Mouse (Mus musculus): ENCODE data around the gene 4930449I24Rik. TPM values are rescaled to one million over a fixed set of nuclear protein-coding genes. Genes with fewer than 3 reads are reported as not detected.
"Not testable (repeated sequence)": the region's sequence is repeated elsewhere in the genome, so short reads cannot be mapped to it uniquely, and the experiment has no call there.

Gene 4930449I24Rik
- total RNA-seq (2021) = not detected

DNA sequence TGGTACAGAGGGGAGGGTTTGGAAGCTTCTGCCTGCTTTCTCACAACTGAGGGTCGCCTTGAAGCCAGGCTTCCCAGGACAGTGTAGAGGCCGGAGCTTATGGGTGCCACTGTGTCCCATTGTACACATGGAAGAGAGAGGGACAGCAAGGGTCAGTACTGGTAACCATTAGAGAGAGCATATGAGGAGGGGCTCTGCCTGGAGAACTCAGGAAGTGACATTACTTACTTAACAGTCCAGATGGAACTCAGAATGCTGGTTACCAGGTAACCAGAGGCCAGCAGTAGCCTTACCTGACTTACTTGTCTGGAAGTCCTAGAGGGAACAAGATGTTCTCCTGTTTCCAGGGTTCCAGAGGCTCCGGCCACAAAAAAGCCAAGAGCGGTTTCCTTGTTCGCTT is at the start of gene 4930449I24Rik:
4930449I24Rik (plus strand) TSS at position 301 of the 400 bp plus-strand sequence.
- intact Hi-C loops (cut with DNase I); DNase-seq (ENCODE audit: extremely low spot score in 1 of 2, low spot score in 2 of 2): not testable (repeated sequence)

DNA sequence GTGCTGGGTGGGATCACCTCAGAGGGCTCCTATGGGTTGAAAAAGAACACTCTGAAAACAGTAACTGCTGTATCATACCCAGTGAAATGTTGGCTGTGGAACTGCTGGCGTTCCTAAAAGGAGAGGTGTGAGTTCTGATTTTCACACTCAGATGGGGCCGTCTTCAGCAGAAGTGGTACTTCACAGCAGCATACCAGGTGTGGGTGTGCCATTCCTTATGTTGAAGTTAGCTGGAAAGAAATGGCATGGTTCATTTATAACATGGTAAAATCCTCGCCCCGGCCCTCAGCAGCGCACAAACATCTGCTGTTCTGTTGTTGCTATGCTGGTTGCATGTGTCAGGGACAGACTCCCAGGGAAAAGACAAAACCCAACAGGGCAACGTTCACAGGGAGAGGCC is 48.6 kb upstream of the 4930449I24Rik start:
- DNase-seq (ENCODE audit: extremely low spot score in 1 of 2, low spot score in 2 of 2) = no peak
- intact Hi-C loops (cut with DNase I) = no loop called here

DNA sequence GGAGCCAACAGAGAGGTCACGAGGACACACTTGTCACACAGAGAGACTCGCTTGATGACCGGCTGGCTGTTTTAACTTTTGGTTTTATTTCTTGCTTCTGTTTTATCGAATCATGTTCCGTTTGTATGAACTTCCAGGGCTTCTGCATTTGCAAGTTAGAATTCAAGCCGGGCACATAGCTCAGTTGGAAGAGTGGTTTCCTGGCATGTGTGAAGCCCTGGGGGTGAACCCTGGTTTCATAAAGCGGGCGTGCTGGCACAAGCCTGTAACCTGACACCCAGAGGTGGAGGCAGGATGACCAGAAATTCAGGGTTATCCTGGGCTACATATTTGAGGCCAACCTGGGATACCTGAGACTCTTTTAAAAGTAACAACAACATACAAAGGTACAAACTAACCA is 40.6 kb upstream of the 4930449I24Rik start:
- no peak for DNase-seq (ENCODE audit: extremely low spot score in 1 of 2, low spot score in 2 of 2)
- intact Hi-C loops (cut with DNase I) = no loop called here

DNA sequence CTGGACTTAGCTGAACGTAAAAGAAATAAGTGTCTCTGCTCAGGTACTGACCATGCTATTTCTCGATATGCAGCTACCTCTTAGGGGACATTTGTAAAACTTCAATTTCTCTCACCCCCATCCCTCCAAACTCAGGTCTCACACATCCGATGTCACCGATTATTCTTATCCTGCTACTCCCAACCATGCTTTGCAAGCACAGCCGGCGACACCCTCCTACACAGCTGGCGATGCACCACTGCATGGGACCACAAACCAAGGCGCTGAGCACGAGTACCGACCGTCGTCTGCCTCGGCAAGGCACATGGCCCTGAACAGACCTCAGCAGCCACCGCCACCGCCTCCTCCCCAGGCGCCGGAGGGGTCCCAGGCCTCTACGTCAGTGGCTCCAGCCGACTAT is 35.5 kb upstream of the 4930449I24Rik start:
- intact Hi-C loops (cut with DNase I) = no loop called here
- no peak for DNase-seq (ENCODE audit: extremely low spot score in 1 of 2, low spot score in 2 of 2)

DNA sequence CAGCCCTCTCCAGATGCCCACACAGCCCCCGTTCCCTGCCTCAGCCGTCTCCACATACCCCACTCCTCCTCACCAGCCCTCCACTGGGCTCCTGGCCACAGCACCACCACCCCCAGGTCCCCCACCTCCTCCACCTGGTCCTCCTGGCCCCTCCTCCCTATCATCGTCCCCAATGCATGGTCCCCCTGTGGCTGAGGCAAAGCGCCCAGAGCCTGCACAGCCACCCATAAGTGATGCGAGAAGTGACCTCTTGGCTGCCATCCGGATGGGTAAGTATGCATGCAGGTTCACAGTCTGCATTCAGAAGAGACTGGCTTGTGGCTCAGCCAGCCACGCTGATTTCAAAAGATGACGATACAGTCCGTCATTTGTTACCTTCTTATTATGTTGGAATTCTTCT is 33.9 kb upstream of the 4930449I24Rik start:
- intact Hi-C loops (cut with DNase I) = no loop called here

DNA sequence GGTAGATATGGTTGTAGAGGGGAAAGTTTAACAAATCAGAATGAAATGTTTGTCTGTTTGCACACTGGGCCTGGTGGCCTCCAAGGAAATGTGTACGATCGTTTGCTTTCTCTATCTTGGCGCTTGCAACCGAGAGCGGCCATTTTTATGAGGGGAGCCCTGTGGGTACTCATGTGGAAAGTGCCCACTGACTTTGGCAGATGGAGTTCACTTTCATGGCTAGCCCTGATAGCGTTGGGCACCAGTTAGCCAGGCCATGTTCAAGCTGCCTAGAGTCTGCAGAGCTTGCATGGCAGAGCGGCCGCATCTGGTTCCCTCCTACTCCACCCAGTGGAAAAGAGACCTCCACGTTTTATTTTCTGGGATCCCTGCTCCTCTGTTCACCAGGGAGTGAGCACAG is 31.4 kb upstream of the 4930449I24Rik start:
- intact Hi-C loops (cut with DNase I) = loop anchor here (5.0 kb wide), 1 partner anchor 144 kb away; no protein-coding TSS in a partner anchor
- DNase-seq (ENCODE audit: extremely low spot score in 1 of 2, low spot score in 2 of 2) = no peak

More for the DNA sequence above, 33.9 kb upstream of the 4930449I24Rik start:
- no peak for DNase-seq (ENCODE audit: extremely low spot score in 1 of 2, low spot score in 2 of 2)

DNA sequence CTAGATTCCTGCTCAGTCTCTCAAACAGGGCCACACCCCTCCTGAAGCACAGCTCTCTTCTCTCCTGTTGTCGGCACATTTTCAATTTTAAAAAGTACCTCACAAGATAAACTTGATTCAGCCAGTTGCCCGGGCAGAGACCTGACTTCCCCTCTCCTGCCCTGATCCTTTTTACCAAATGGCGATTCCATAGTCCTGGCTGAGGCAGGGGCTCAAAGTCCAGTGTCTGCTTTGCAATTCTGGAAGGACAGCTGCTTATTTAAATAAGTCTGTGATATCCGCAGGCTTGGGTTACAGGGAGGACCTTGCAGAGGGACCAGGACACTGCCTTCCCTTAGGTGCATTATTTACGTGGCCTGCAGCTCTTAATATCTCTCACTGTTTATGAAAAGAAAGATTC is 30.9 kb upstream of the 4930449I24Rik start:
- DNase-seq (ENCODE audit: extremely low spot score in 1 of 2, low spot score in 2 of 2) = no peak

DNA sequence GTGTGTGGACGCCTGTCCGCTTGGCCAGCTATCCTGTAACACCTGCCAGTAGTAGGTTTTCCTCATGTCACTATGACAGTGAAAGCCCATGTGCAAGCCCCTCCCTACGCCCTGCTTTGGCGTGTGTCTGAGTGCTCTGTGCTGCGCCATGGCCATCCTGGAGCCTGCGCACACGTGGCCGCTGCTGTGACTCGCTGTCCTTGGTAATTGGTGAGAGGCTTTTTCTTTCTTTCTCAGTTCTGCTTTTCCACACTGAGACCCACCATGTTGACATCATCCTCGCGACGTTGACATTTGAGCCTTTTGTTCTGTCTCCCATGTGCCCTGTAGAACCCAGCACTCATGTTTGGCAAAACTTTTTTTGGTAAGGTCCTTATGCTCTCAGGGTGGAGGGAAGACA is 30.4 kb upstream of the 4930449I24Rik start:
- DNase-seq (ENCODE audit: extremely low spot score in 1 of 2, low spot score in 2 of 2) = no peak
- intact Hi-C loops (cut with DNase I) = loop anchor here (5.0 kb wide), 1 partner anchor 145 kb away; no protein-coding TSS in a partner anchor

More for the DNA sequence above, 30.9 kb upstream of the 4930449I24Rik start:
- intact Hi-C loops (cut with DNase I) = loop anchor here (5.0 kb wide), 1 partner anchor 144 kb away; no protein-coding TSS in a partner anchor

DNA sequence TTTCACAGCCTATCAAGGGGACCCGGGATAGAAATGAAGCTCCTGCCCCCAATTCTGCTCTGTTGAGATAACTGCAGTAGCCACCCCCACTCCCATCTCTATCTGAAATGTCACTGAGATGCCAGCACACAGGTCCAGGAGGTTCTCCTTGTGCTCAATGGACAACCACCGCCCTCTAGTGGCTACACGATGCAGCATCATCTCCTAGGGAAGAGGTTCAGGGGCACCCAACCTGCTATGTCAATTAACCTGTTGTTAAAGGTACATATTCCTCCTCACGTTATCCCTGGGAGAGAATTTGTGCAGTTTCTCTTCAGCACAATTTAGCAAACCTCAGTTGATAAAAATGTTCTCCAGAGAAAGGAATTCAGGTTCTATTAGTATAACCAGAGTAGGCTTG is 22.6 kb upstream of the 4930449I24Rik start:
- intact Hi-C loops (cut with DNase I); DNase-seq (ENCODE audit: extremely low spot score in 1 of 2, low spot score in 2 of 2): not testable (repeated sequence)

DNA sequence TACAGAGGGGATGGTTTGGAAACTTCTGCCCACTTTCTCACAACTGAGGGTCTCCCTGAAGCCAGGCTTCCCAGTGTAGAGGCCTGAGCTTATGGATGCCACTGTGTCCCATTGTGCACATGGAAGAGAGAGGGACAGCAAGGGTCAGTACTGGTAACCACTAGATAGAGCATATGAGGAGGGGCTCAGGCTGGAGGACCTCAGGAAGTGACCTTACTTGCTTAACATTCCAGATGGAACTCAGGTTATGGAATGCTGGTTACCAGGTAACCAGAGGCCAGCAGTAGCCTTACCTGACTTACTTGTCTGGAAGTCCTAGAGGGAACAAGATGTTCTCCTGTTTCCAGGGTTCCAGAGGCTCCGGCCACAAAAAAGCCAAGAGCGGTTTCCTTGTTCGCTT is 20.5 kb upstream of the 4930449I24Rik start, which contains the start of gene Gm6408:
Gm6408 (plus strand) TSS at position 301 of the 400 bp plus-strand sequence.
- DNase-seq (ENCODE audit: extremely low spot score in 1 of 2, low spot score in 2 of 2); intact Hi-C loops (cut with DNase I): not testable (repeated sequence)

DNA sequence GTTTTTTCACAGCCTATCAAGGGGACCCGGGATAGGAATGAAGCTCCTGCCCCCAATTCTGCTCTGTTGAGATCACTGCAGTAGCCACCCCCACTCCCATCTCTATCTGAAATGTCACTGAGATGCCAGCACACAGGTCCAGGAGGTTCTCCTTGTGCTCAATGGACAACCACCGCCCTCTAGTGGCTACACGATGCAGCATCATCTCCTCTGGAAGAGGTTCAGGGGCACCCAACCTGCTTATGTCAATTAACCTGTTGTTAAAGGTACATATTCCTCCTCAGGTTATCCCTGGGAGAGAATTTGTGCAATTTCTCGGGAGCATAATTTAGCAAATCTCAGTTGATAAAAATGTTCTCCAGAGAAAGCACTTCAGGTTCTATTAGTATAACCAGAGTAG is 13.2 kb upstream of the 4930449I24Rik start:
- peak in 1 of 2 experiments; percentile 28 for DNase-seq (ENCODE audit: extremely low spot score in 1 of 2, low spot score in 2 of 2)
- intact Hi-C loops (cut with DNase I) = not testable (repeated sequence)

DNA sequence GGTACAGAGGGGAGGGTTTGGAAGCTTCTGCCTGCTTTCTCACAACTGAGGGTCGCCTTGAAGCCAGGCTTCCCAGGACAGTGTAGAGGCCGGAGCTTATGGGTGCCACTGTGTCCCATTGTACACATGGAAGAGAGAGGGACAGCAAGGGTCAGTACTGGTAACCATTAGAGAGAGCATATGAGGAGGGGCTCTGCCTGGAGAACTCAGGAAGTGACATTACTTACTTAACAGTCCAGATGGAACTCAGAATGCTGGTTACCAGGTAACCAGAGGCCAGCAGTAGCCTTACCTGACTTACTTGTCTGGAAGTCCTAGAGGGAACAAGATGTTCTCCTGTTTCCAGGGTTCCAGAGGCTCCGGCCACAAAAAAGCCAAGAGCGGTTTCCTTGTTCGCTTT is 11.1 kb upstream of the 4930449I24Rik start, which contains the start of gene Gm6370:
Gm6370 (plus strand) TSS at position 301 of the 400 bp plus-strand sequence.
- intact Hi-C loops (cut with DNase I); DNase-seq (ENCODE audit: extremely low spot score in 1 of 2, low spot score in 2 of 2): not testable (repeated sequence)

DNA sequence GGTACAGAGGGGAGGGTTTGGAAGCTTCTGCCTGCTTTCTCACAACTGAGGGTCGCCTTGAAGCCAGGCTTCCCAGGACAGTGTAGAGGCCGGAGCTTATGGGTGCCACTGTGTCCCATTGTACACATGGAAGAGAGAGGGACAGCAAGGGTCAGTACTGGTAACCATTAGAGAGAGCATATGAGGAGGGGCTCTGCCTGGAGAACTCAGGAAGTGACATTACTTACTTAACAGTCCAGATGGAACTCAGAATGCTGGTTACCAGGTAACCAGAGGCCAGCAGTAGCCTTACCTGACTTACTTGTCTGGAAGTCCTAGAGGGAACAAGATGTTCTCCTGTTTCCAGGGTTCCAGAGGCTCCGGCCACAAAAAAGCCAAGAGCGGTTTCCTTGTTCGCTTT is 11.6 kb downstream of the 4930449I24Rik start, which contains the start of gene Gm3402:
Gm3402 (plus strand) TSS at position 301 of the 400 bp plus-strand sequence.
- DNase-seq (ENCODE audit: extremely low spot score in 1 of 2, low spot score in 2 of 2); intact Hi-C loops (cut with DNase I): not testable (repeated sequence)

DNA sequence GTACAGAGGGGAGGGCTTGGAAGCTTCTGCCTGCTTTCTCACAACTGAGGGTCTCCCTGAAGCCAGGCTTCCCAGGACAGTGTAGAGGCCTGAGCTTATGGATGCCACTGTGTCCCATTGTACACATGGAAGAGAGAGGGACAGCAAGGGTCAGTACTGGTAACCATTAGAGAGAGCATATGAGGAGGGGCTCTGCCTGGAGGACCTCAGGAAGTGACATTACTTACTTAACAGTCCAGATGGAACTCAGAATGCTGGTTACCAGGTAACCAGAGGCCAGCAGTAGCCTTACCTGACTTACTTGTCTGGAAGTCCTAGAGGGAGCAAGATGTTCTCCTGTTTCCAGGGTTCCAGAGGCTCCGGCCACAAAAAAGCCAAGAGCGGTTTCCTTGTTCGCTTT is 23.3 kb downstream of the 4930449I24Rik start, which contains the start of gene Gm3404:
Gm3404 (plus strand) TSS at position 301 of the 400 bp plus-strand sequence.
- intact Hi-C loops (cut with DNase I); DNase-seq (ENCODE audit: extremely low spot score in 1 of 2, low spot score in 2 of 2): not testable (repeated sequence)

DNA sequence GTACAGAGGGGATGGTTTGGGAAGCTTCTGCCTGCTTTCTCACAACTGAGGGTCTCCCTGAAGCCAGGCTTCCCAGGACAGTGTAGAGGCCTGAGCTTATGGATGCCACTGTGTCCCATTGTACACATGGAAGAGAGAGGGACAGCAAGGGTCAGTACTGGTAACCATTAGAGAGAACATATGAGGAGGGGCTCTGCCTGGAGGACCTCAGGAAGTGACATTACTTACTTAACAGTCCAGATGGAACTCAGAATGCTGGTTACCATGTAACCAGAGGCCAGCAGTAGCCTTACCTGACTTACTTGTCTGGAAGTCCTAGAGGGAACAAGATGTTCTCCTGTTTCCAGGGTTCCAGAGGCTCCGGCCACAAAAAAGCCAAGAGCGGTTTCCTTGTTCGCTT is 35.1 kb downstream of the 4930449I24Rik start, which contains the start of gene Gm3409:
Gm3409 (plus strand) TSS at position 301 of the 400 bp plus-strand sequence.
- DNase-seq (ENCODE audit: extremely low spot score in 1 of 2, low spot score in 2 of 2); intact Hi-C loops (cut with DNase I): not testable (repeated sequence)

Other genes with a start within 250 kb of the 4930449I24Rik start
- gene Wasf3, start 117.4 kb upstream of the 4930449I24Rik start, total RNA-seq (2021) = 10 to 100 TPM; 72.6 to 78.6 TPM
- gene Gm6408, start 20.4 kb upstream of the 4930449I24Rik start, total RNA-seq (2021) = not detected
- not detected for gene Gm6370, start 11.0 kb upstream of the 4930449I24Rik start, total RNA-seq (2021)
- gene Gm3402, start 11.7 kb downstream of the 4930449I24Rik start, total RNA-seq (2021) = not detected
- gene Gm3404, start 23.4 kb downstream of the 4930449I24Rik start, total RNA-seq (2021) = not detected
- gene Gm3409, start 35.2 kb downstream of the 4930449I24Rik start, total RNA-seq (2021) = not detected
- gene Gm3415, start 53.7 kb downstream of the 4930449I24Rik start, total RNA-seq (2021) = not detected
- gene Gpr12, start 82.8 kb downstream of the 4930449I24Rik start, total RNA-seq (2021) = 10 to 100 TPM; 48.5 to 58.0 TPM

All from left cerebral cortex, postnatal 10 days (tissue).